Mouse (Mus musculus): Measurements from ENCODE around the gene Vmn1r31. TPM values are rescaled to one million over a fixed set of nuclear protein-coding genes. Genes with fewer than 3 reads are reported as not detected.

The Vmn1r31 gene
- not detected for total RNA-seq (2021)

- no peak for DNase-seq (ENCODE audit: low spot score in 2 of 2)
- intact Hi-C loops (cut with DNase I): no loop called here
Measured at GRCm38 (mm10) chr6:58475230-58475629, at the start of gene Vmn1r31. Gene Vmn1r31, minus strand, starts transcription at chr6:58475330.

- intact Hi-C loops (cut with DNase I): no loop called here
- DNase-seq (ENCODE audit: low spot score in 2 of 2): no peak
Measured at GRCm38 (mm10) chr6:58443285-58443684, 31.8 kb downstream of the Vmn1r31 start, which contains the start of gene Vmn1r30. Gene Vmn1r30, minus strand, starts transcription at chr6:58443385.

Other genes starting within 250 kb of the Vmn1r31 start
- not detected for gene Vmn1r28, start 213.3 kb downstream of the Vmn1r31 start, total RNA-seq (2021)
- gene Vmn1r29, start 173.8 kb downstream of the Vmn1r31 start, total RNA-seq (2021): not detected
- gene Vmn1r30, start 31.9 kb downstream of the Vmn1r31 start, total RNA-seq (2021): not detected
- gene Abcg2, start 109.2 kb upstream of the Vmn1r31 start, total RNA-seq (2021): 10 to 100 TPM; 18.4 to 22.9 TPM

All from left cerebral cortex, postnatal 36 days (tissue).